In genomic region chr6:97101958-97102702, GRCm38 (mm10) we compare ENCODE assay signal across 12 mouse cellular contexts. TPM values are rescaled to one million over a fixed set of nuclear protein-coding genes. Genes with fewer than 3 reads are reported as not detected.
DNase-seq lines count a peak whose midpoint lies in the region; ATAC-seq lines count a peak whose summit lies in the region.
"Had no signal": no experiment of that assay in that cellular context is flagged by ENCODE, and none has a peak within 500 bp of the region (broad histone marks: within the 10 kb centered on the region; RNA-seq: fewer than 3 reads in every experiment).

No protein-coding gene starts in this region.

- no peaks in the 10 kb centered on the region for H3K36me3 ChIP-seq in heart, embryonic 15.5 days
- H3K36me3 ChIP-seq in embryonic facial prominence, embryonic 13.5 days = no peaks in the 10 kb centered on the region
- H3K36me3 ChIP-seq in limb, embryonic 12.5 days = no peaks in the 10 kb centered on the region
- H3K36me3 ChIP-seq in neural tube, embryonic 14.5 days (ENCODE audit: control insufficient read depth, insufficient read depth, low read length) = no peaks in the 10 kb centered on the region

- 13% methylated on average over 15 of the region's 15 CpGs for WGBS in heart, embryonic 15.5 days
- 6% methylated on average over 15 of the region's 15 CpGs for WGBS in embryonic facial prominence, embryonic 13.5 days
- WGBS in limb, embryonic 12.5 days = 7% methylated on average over 15 of the region's 15 CpGs
- 2% methylated on average over 15 of the region's 15 CpGs for WGBS in neural tube, embryonic 14.5 days

- no peak overlapping the region for H3K9ac ChIP-seq in heart, embryonic 15.5 days
- no peak overlapping the region for H3K9ac ChIP-seq in embryonic facial prominence, embryonic 13.5 days
- no peak overlapping the region for H3K9ac ChIP-seq in limb, embryonic 12.5 days (replicated peaks)
- no peak overlapping the region for H3K9ac ChIP-seq in neural tube, embryonic 14.5 days (replicated peaks; ENCODE audit: low read depth, low read length)

- ATAC-seq in heart, embryonic 15.5 days (replicated peaks; ENCODE audit: insufficient number of reproducible peaks, insufficient read depth, low FRiP score, low read depth) = no peak
- no peak for ATAC-seq in embryonic facial prominence, embryonic 13.5 days (ENCODE audit: insufficient number of reproducible peaks, insufficient read depth, low FRiP score, low TSS enrichment, low read depth)
- no peak for ATAC-seq in limb, embryonic 12.5 days (ENCODE audit: insufficient number of reproducible peaks, insufficient read depth, low FRiP score, low TSS enrichment, low read depth)
- ATAC-seq in neural tube, embryonic 14.5 days (ENCODE audit: low read depth) = peak; percentile 69; the same call in 1 of the 2 replicates
- ATAC-seq: inflammation-experienced regulatory T-cells, adult 6 months had no signal

- peaks cover 4% of the 10 kb centered on the region for H3K4me1 ChIP-seq in heart, embryonic 15.5 days (replicated peaks)
- H3K4me1 ChIP-seq in embryonic facial prominence, embryonic 13.5 days = peaks cover 13% of the 10 kb centered on the region
- peaks cover 12% of the 10 kb centered on the region for H3K4me1 ChIP-seq in limb, embryonic 12.5 days (replicated peaks)
- H3K4me1 ChIP-seq in neural tube, embryonic 14.5 days (ENCODE audit: control insufficient read depth, insufficient read depth, low read length) = peaks cover 3% of the 10 kb centered on the region; the same call in 1 of the 2 replicates

- intact Hi-C loops in heart, postnatal 10 days (cut with DNase I) = no loop called here
- intact Hi-C loops in left cerebral cortex, postnatal 25 days (cut with DNase I) = no loop called here

- no peak for DNase-seq in heart, postnatal 10 days
- no peak for DNase-seq in left cerebral cortex, postnatal 25 days (ENCODE audit: low spot score in 2 of 2)
- DNase-seq in right cerebral cortex, adult 18-20 months = no peak
- no peak for DNase-seq in adipocyte (ENCODE audit: low spot score)
- DNase-seq: adrenal gland, adult 2 months; cerebellum, adult 9-10 months had no signal

- H3K27ac ChIP-seq in heart, embryonic 15.5 days = no peak overlapping the region
- no peak overlapping the region for H3K27ac ChIP-seq in embryonic facial prominence, embryonic 13.5 days
- H3K27ac ChIP-seq in limb, embryonic 12.5 days = no peak overlapping the region
- no peak overlapping the region for H3K27ac ChIP-seq in neural tube, embryonic 14.5 days (ENCODE audit: low read depth, low read length)
- H3K27ac ChIP-seq: macrophage had no signal

- H3K27me3 ChIP-seq in heart, embryonic 15.5 days = peaks cover 9% of the 10 kb centered on the region; the same call in 1 of the 2 replicates
- peaks cover 11% of the 10 kb centered on the region for H3K27me3 ChIP-seq in embryonic facial prominence, embryonic 13.5 days
- H3K27me3 ChIP-seq in limb, embryonic 12.5 days = peaks cover 26% of the 10 kb centered on the region
- no peaks in the 10 kb centered on the region for H3K27me3 ChIP-seq in neural tube, embryonic 14.5 days (ENCODE audit: control insufficient read depth, insufficient read depth, low read length)

- H3K9me3 ChIP-seq in heart, embryonic 15.5 days (replicated peaks) = no peaks in the 10 kb centered on the region
- H3K9me3 ChIP-seq in embryonic facial prominence, embryonic 13.5 days = no peaks in the 10 kb centered on the region
- H3K9me3 ChIP-seq in limb, embryonic 12.5 days = no peaks in the 10 kb centered on the region
- H3K9me3 ChIP-seq in neural tube, embryonic 14.5 days (ENCODE audit: control insufficient read depth, low read length) = no peaks in the 10 kb centered on the region

- peak overlapping the region; percentile 33; the same call in 1 of the 2 replicates for H3K4me2 ChIP-seq in heart, embryonic 15.5 days
- H3K4me2 ChIP-seq in embryonic facial prominence, embryonic 13.5 days = peak overlapping the region; percentile 39
- H3K4me2 ChIP-seq in limb, embryonic 12.5 days = peak overlapping the region; percentile 27; the same call in 1 of the 2 replicates
- peak overlapping the region; percentile 20; the same call in 1 of the 2 replicates for H3K4me2 ChIP-seq in neural tube, embryonic 14.5 days (ENCODE audit: low read depth, low read length)

- H3K4me3 ChIP-seq in heart, embryonic 15.5 days = no peak overlapping the region
- no peak overlapping the region for H3K4me3 ChIP-seq in embryonic facial prominence, embryonic 13.5 days
- H3K4me3 ChIP-seq in limb, embryonic 12.5 days (replicated peaks) = no peak overlapping the region
- no peak overlapping the region for H3K4me3 ChIP-seq in neural tube, embryonic 14.5 days (ENCODE audit: low read depth, low read length)

RNA-seq across cellular contexts. Expression of gene Fam19a4, which starts 41.9 kb away (rescaled TPM):
- 0.10 and 0.34 TPM in 2 replicates for polyA plus RNA-seq in heart, embryonic 15.5 days (2015; fragmentation: Nextera tagmentation; extraction: Ambion mirVana)
- not detected for total RNA-seq in heart, postnatal 10 days (2021)
- polyA plus RNA-seq in embryonic facial prominence, embryonic 13.5 days (2015; fragmentation: Nextera tagmentation; extraction: Ambion mirVana) = 0.54 and 0.63 TPM in 2 replicates
- 0.46 and 0.71 TPM in 2 replicates for polyA plus RNA-seq in limb, embryonic 12.5 days (2016; fragmentation: Nextera tagmentation; extraction: Ambion mirVana)
- 0.99 and 3.7 TPM in 2 replicates for polyA plus RNA-seq in neural tube, embryonic 14.5 days (2014; fragmentation: Nextera tagmentation; extraction: Ambion mirVana)
- under 1 TPM; 0.73 to 0.85 TPM for total RNA-seq in left cerebral cortex, postnatal 25 days (2021)
- polyA plus RNA-seq: inflammation-experienced regulatory T-cells, adult 6 months; macrophage had no signal

RNA-seq across cellular contexts. Expression of gene Eogt, which starts 46.9 kb away (rescaled TPM):
- 13.2 and 14.4 TPM in 2 replicates for polyA plus RNA-seq in heart, embryonic 15.5 days (2015; fragmentation: Nextera tagmentation; extraction: Ambion mirVana)
- 10 to 100 TPM; 18.6 to 20.9 TPM for total RNA-seq in heart, postnatal 10 days (2021)
- 8.8 and 11.1 TPM in 2 replicates for polyA plus RNA-seq in embryonic facial prominence, embryonic 13.5 days (2015; fragmentation: Nextera tagmentation; extraction: Ambion mirVana)
- 13.3 and 14.7 TPM in 2 replicates for polyA plus RNA-seq in limb, embryonic 12.5 days (2016; fragmentation: Nextera tagmentation; extraction: Ambion mirVana)
- 9.9 and 11.3 TPM in 2 replicates for polyA plus RNA-seq in neural tube, embryonic 14.5 days (2014; fragmentation: Nextera tagmentation; extraction: Ambion mirVana)
- 10 to 100 TPM; 25.8 to 34.5 TPM for total RNA-seq in left cerebral cortex, postnatal 25 days (2021)
